Mouse (Mus musculus) CH12.LX (cell line): ENCODE results near the gene Ppara. TPM values are rescaled to one million over a fixed set of nuclear protein-coding genes. Genes with fewer than 3 reads are reported as not detected.
A peak's percentile ranks its signal among the peaks of the same experiment; 100 is the strongest.

Experiments
- DNase-seq: peaks from one replicate; pipeline ENCODE4 v3.0.0-alpha.2; 2013; ENCODE audit errors: extremely low read depth
- H3K27ac ChIP-seq: 2 replicates; pipeline ENCODE4 v1.5.1; 2012; ENCODE audit warnings: low read depth, mild to moderate bottlenecking, control low read depth, moderate library complexity; ENCODE audit not compliant: insufficient read depth
- H3K27me3 ChIP-seq: replicated peaks from 2 replicates; pipeline ENCODE3; 2012; ENCODE audit warnings: inconsistent platforms
- H3K36me3 ChIP-seq, 2 experiments: replicated peaks in 1 of 2; 2 replicates each; pipeline versions ENCODE3 to v1.6.1; 2012; ENCODE audit warnings: inconsistent platforms in 1 of 2, low read length in 1 of 2, mild to moderate bottlenecking in 1 of 2, mixed read lengths in 1 of 2, moderate library complexity in 1 of 2; ENCODE audit not compliant: control insufficient read depth in 1 of 2, insufficient read depth in 1 of 2
- H3K4me1 ChIP-seq, 2 experiments: 2 replicates each; pipeline ENCODE4 v1.6.1; 2012; ENCODE audit warnings: inconsistent platforms in 1 of 2, moderate library complexity in 1 of 2; ENCODE audit not compliant: insufficient read depth in 2 of 2, control insufficient read depth in 1 of 2
- H3K4me2 ChIP-seq: 2 replicates; pipeline ENCODE4 v1.6.1; 2012; ENCODE audit warnings: low read depth, mild to moderate bottlenecking, control low read depth; ENCODE audit not compliant: poor library complexity, insufficient read depth, severe bottlenecking
- H3K4me3 ChIP-seq, 3 experiments: fragments of 150-350 bp in 1 of 3; sonication (generic) in 1 of 3; replicated peaks in 1 of 3; 2 replicates each; pipeline versions ENCODE3 to v1.5.1; 2011 to 2012; ENCODE audit warnings: low read depth in 2 of 3, low read length in 2 of 3, mild to moderate bottlenecking in 2 of 3, moderate library complexity in 2 of 3, control low read depth in 1 of 3, improper control_type of control experiment in 1 of 3, inconsistent platforms in 1 of 3, mixed read lengths in 1 of 3; ENCODE audit not compliant: poor library complexity in 1 of 3
- H3K79me2 ChIP-seq: replicated peaks from 2 replicates; pipeline ENCODE4 v1.6.1; 2012; ENCODE audit warnings: mild to moderate bottlenecking, moderate library complexity; ENCODE audit not compliant: control insufficient read depth, poor library complexity, insufficient read depth, severe bottlenecking; ENCODE audit errors: extremely low read depth
- H3K9ac ChIP-seq: 2 replicates; pipeline ENCODE4 v1.6.1; 2012; ENCODE audit warnings: low read depth, mild to moderate bottlenecking, control low read depth, moderate library complexity; ENCODE audit not compliant: insufficient read depth
- H3K9me3 ChIP-seq: replicated peaks from 2 replicates; pipeline ENCODE3; 2012; ENCODE audit warnings: low read length, inconsistent platforms, mixed read lengths
- CHD2 ChIP-seq: IDR thresholded peaks from 2 replicates; pipeline ENCODE4 v1.6.1; 2011; ENCODE audit warnings: low read length, improper control_type of control experiment
- CTCF ChIP-seq, 2 experiments: IDR thresholded peaks in 1 of 2; conservative IDR thresholded peaks in 1 of 2; 2 replicates each; pipeline ENCODE4 v1.5.1; 2011 to 2012; ENCODE audit warnings: low read depth in 2 of 2, low read length in 2 of 2, improper control_type of control experiment in 1 of 2, inconsistent platforms in 1 of 2, mild to moderate bottlenecking in 1 of 2, moderate library complexity in 1 of 2
- ELF1 ChIP-seq: IDR thresholded peaks from 2 replicates; pipeline ENCODE4 v1.6.1; 2014; ENCODE audit warnings: low read depth, mild to moderate bottlenecking, inconsistent platforms, low read length, improper control_type of control experiment
- EP300 ChIP-seq: IDR thresholded peaks from 2 replicates; pipeline ENCODE4 v1.6.1; 2011; ENCODE audit warnings: low read length, improper control_type of control experiment
- IRF4 ChIP-seq: IDR thresholded peaks from 2 replicates; pipeline ENCODE4 v1.6.1; 2014; ENCODE audit warnings: low read depth, mild to moderate bottlenecking, inconsistent platforms, low read length, improper control_type of control experiment
- JUN ChIP-seq: IDR thresholded peaks from 2 replicates; pipeline ENCODE4 v1.6.1; 2011; ENCODE audit warnings: low read depth, mild to moderate bottlenecking, low read length, improper control_type of control experiment, moderate library complexity; ENCODE audit not compliant: insufficient read depth
- MEF2A ChIP-seq: IDR thresholded peaks from 2 replicates; pipeline ENCODE4 v1.6.1; 2014; ENCODE audit warnings: low read depth, mild to moderate bottlenecking, inconsistent platforms, low read length, improper control_type of control experiment, borderline replicate concordance
- PAX5 ChIP-seq: IDR thresholded peaks from 2 replicates; pipeline ENCODE4 v1.6.1; 2012; ENCODE audit warnings: low read length, inconsistent platforms, mixed read lengths
- RAD21 ChIP-seq: IDR thresholded peaks from 2 replicates; pipeline ENCODE4 v1.6.1; 2011; ENCODE audit warnings: low read depth, mild to moderate bottlenecking, low read length, improper control_type of control experiment, moderate library complexity
- SMC3 ChIP-seq: IDR thresholded peaks from 2 replicates; pipeline ENCODE4 v1.6.1; 2011; ENCODE audit warnings: low read depth, low read length, improper control_type of control experiment
- ZMIZ1 ChIP-seq: IDR thresholded peaks from 2 replicates; pipeline ENCODE4 v1.6.1; 2012; ENCODE audit warnings: low read depth, mild to moderate bottlenecking, inconsistent platforms, low read length, improper control_type of control experiment
- dilution Hi-C: fragments of 300-500 bp; cut with MboI; formaldehyde crosslinking; loops from 2 replicates; pipeline ENCODE4 v1.14.3; 2020; ENCODE audit warnings: low sequenced_read_pairs; ENCODE audit not compliant: extremely low pct_unique_long_range_greater_than_20kb, extremely low pct_ligation_motif_present
- in situ Hi-C: fragments of 300-500 bp; cut with MboI; formaldehyde crosslinking; loops from 3 replicates; pipeline ENCODE4 v1.14.3; 2019; ENCODE audit warnings: low sequenced_read_pairs, low pct_ligation_motif_present, low pct_unique_long_range_greater_than_20kb, mixed read lengths
- polyA plus RNA-seq: library from polyadenylated mRNA; unstranded; fragments of >175 nt; gene quantifications from 2 replicates; pipeline ENCODE4 v1.2.1, GENCODE M21; 2012; ENCODE audit warnings: low read depth; ENCODE audit not compliant: insufficient read length
- total RNA-seq, 2 experiments: library from RNA; depleted of rRNA; stranded (reverse); fragments of 300-350 nt in 1 of 2; fragments of >200 nt in 1 of 2; gene quantifications; 2 replicates each; pipeline ENCODE4 v1.2.3; 2012 to 2014

The Ppara gene
- total and polyA plus RNA-seq, 3 experiments: not detected

DNA sequence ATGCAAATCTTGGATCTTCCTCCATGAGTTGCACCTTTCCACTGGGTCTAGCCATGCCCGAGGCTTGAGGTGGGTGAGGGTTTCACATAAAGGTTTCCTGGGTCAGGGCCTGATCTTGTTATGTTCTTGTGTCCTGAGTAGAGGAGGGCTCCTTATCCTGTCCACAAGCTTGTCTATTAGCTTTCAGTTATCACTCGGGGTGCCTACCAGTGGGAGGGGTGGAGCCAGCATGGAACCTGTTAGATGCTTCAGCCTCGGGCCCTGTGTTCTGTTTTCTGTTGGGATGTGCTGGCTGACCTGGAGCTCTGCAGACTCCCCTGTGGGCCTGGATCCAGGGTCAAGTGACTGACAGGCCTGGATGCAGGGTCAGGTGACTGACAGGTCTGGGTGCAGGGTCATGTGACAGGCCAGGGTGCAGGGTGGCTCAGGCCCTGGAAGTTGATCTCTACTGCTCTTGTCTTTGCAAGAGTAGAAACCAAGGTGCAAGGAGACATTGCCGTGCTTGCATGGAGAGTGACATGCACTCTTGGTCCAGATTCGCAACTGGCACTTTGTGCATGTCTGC, 107.1 kb downstream of the Ppara start:
- in situ Hi-C loops: no loop called here

DNA sequence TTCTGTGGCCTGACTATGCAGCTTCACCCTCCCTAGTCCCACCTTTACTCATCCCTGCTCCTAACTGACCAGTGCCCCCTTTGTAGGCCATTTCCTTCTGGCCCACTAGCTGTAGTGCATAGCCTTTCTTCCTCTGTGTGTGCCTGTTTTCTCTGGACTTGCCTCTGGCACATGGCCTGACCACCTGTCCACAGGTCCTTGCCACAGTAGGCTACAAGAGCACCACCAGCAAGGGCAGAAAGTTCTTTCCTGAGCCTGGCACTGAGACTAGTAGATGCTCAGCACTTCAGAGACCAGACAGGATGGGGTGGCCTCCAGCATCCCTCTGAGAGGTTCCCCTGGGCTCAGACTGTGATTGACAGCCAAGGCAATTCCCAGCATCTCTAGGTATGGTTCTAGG, 110.3 kb downstream of the Ppara start:
- peaks cover 0 to 48% of the 10 kb centered on the region in 2 experiments for H3K36me3 ChIP-seq
- DNase-seq: no peak
- no peak overlapping the region for H3K9ac ChIP-seq
- no peak for TF ChIP-seq RAD21
- TF ChIP-seq PAX5: no peak
- no peak for TF ChIP-seq JUN
- TF ChIP-seq ZMIZ1: no peak
- H3K79me2 ChIP-seq: no peaks in the 10 kb centered on the region
- H3K27me3 ChIP-seq: no peaks in the 10 kb centered on the region
- H3K4me3 ChIP-seq: no peak overlapping the region
- no peak overlapping the region for H3K27ac ChIP-seq
- H3K9me3 ChIP-seq: no peaks in the 10 kb centered on the region
- H3K4me2 ChIP-seq: no peak overlapping the region
- in situ Hi-C loops (no loop called here), dilution Hi-C loops (no loop called here)
- peaks cover 0 to 18% of the 10 kb centered on the region in 2 experiments; a peak in 3 of 4 replicates for H3K4me1 ChIP-seq

More for the DNA sequence above, 107.1 kb downstream of the Ppara start:
- Histone ChIP-seq H3K27me3 (no peaks in the 10 kb centered on the region), H3K79me2 (no peaks in the 10 kb centered on the region), H3K9ac (no peak overlapping the region), H3K36me3 (peaks cover 0 to 48% of the 10 kb centered on the region in 2 experiments), H3K27ac (no peak overlapping the region), H3K4me2 (no peak overlapping the region), H3K9me3 (no peaks in the 10 kb centered on the region), H3K4me3 (no peak overlapping the region), H3K4me1 (peaks cover 0 to 4% of the 10 kb centered on the region in 2 experiments; a peak in 1 of 4 replicates)
- dilution Hi-C loops: no loop called here
- TF ChIP-seq IRF4 (no peak), MEF2A (no peak)
- no peak for DNase-seq

DNA sequence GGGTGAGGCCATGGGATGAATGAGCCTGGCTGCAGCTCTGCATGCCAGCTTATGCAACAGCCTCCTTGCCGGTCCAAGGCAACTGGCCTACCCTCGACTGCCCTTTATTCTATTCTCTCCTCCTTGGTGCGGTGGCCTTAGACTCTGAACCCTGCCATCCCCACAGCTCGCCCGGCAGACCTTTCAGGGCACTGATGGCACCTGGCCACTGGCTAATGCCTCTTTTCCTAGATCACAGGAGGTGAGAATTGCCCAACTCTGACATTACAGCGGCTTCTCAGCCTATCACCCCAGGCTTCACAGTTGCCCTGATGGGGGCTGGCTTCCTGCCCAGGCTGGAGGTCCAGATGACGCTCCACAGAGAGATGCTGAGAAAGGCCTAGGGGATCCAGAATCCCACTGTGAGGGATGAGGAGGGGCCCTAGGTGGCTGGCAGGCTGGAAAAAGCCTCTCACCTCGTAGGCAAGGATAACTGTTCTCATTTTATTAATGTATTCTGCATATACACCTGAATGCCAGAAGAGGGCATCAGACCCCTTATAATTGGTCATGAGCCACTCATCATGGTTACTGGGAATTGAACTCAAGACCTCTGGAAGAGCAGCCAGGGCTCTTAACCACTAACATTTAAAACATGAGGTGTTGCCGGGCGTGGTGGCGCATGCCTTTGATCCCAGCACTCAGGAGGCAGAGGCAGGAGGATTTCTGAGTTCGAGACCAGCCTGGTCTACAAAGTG, 117.0 kb downstream of the Ppara start:
- dilution Hi-C loops: no loop called here
- in situ Hi-C loops: no loop called here

More for the DNA sequence above, 117.0 kb downstream of the Ppara start:
- Histone ChIP-seq H3K9me3 (no peaks in the 10 kb centered on the region), H3K4me3 (no peak overlapping the region), H3K9ac (no peak overlapping the region), H3K27me3 (no peaks in the 10 kb centered on the region), H3K79me2 (no peaks in the 10 kb centered on the region), H3K36me3 (peaks cover 2 to 38% of the 10 kb centered on the region in 2 experiments), H3K4me2 (no peak overlapping the region), H3K27ac (no peak overlapping the region), H3K4me1 (peaks cover 0 to 17% of the 10 kb centered on the region in 2 experiments; a peak in 3 of 4 replicates)
- DNase-seq: no peak
- peak; percentile 48 for TF ChIP-seq RAD21
- TF ChIP-seq ELF1: no peak
- TF ChIP-seq CHD2: no peak
- TF ChIP-seq EP300: no peak
- TF ChIP-seq CTCF (conservative IDR thresholded peaks at IDR 0.05 in 1 of 2, IDR thresholded peaks at IDR 0.05 in 1 of 2; ENCODE audit: low read depth in 2 of 2, low read length in 2 of 2): peak; percentile 30 to 55; a peak in 3 of 4 replicates
- TF ChIP-seq SMC3: peak; percentile 23; the same call in 1 of the 2 replicates
- TF ChIP-seq, all 38 proteins: peak for 3

Other genes starting within 250 kb of the Ppara start
- not detected in 2 replicates for gene 7530416G11Rik, start 231.8 kb upstream of the Ppara start, total RNA-seq (2012; rRNA removed)
- not detected in 2 replicates for gene 7530416G11Rik, start 231.8 kb upstream of the Ppara start, total RNA-seq (2014; rRNA removed)
- not detected in 2 replicates for gene 7530416G11Rik, start 231.8 kb upstream of the Ppara start, polyA plus RNA-seq
- gene Wnt7b, start 152.5 kb upstream of the Ppara start, total RNA-seq (2012; rRNA removed): not detected in 2 replicates
- not detected in 2 replicates for gene Wnt7b, start 152.5 kb upstream of the Ppara start, total RNA-seq (2014; rRNA removed)
- not detected in 2 replicates for gene Wnt7b, start 152.5 kb upstream of the Ppara start, polyA plus RNA-seq
- gene Cdpf1, start 76.7 kb downstream of the Ppara start, total RNA-seq (2012; rRNA removed): 27.4 and 30.1 TPM in 2 replicates
- gene Cdpf1, start 76.7 kb downstream of the Ppara start, total RNA-seq (2014; rRNA removed): 23.3 and 26.4 TPM in 2 replicates
- 18.1 and 20.9 TPM in 2 replicates for gene Cdpf1, start 76.7 kb downstream of the Ppara start, polyA plus RNA-seq
- gene Pkdrej, start 86.8 kb downstream of the Ppara start, total RNA-seq (2012; rRNA removed): not detected in 2 replicates
- gene Pkdrej, start 86.8 kb downstream of the Ppara start, total RNA-seq (2014; rRNA removed): not detected in 2 replicates
- not detected in 2 replicates for gene Pkdrej, start 86.8 kb downstream of the Ppara start, polyA plus RNA-seq
- gene Ttc38, start 97.3 kb downstream of the Ppara start, total RNA-seq (2012; rRNA removed): 4.2 and 5.8 TPM in 2 replicates
- 3.3 and 5.1 TPM in 2 replicates for gene Ttc38, start 97.3 kb downstream of the Ppara start, total RNA-seq (2014; rRNA removed)
- gene Ttc38, start 97.3 kb downstream of the Ppara start, polyA plus RNA-seq: 4.4 and 5.1 TPM in 2 replicates
- 37.4 and 40.0 TPM in 2 replicates for gene Gtse1, start 124.8 kb downstream of the Ppara start, total RNA-seq (2012; rRNA removed)
- gene Gtse1, start 124.8 kb downstream of the Ppara start, total RNA-seq (2014; rRNA removed): 31.6 and 32.8 TPM in 2 replicates
- 36.6 and 40.1 TPM in 2 replicates for gene Gtse1, start 124.8 kb downstream of the Ppara start, polyA plus RNA-seq
- gene Trmu, start 144.3 kb downstream of the Ppara start, total RNA-seq (2012; rRNA removed): 24.9 and 29.0 TPM in 2 replicates
- 20.2 and 26.4 TPM in 2 replicates for gene Trmu, start 144.3 kb downstream of the Ppara start, total RNA-seq (2014; rRNA removed)
- 26.4 and 34.7 TPM in 2 replicates for gene Trmu, start 144.3 kb downstream of the Ppara start, polyA plus RNA-seq